Mouse (Mus musculus) ES-Bruce4 (cell line): ENCODE measurements around the gene Prr13. TPM values are rescaled to one million over a fixed set of nuclear protein-coding genes. Genes with fewer than 3 reads are reported as not detected.

Experiments used
- H3K27ac ChIP-seq: 2 replicates; pipeline ENCODE4 v1.5.1; 2012; ENCODE audit warnings: low read length, inconsistent platforms; ENCODE audit not compliant: insufficient read depth
- H3K27me3 ChIP-seq: 2 replicates; pipeline ENCODE4 v1.6.1; 2012; ENCODE audit warnings: mild to moderate bottlenecking, low read length, inconsistent platforms; ENCODE audit not compliant: control insufficient read depth, poor library complexity, insufficient read depth, severe bottlenecking
- H3K36me3 ChIP-seq: 2 replicates; pipeline ENCODE4 v1.6.1; 2012; ENCODE audit warnings: inconsistent platforms, mild to moderate bottlenecking, low read length, moderate library complexity; ENCODE audit not compliant: control insufficient read depth, poor library complexity, insufficient read depth, severe bottlenecking
- H3K4me1 ChIP-seq: one replicate; pipeline ENCODE4 v1.8.1; 2011; ENCODE audit warnings: low read length; ENCODE audit not compliant: control insufficient read depth, insufficient read depth
- H3K4me3 ChIP-seq: 2 replicates; pipeline ENCODE4 v1.5.1; 2011; ENCODE audit warnings: low read depth, mild to moderate bottlenecking, low read length
- H3K9ac ChIP-seq: 2 replicates; pipeline ENCODE4 v1.6.1; 2012; ENCODE audit warnings: low read depth, mild to moderate bottlenecking, inconsistent platforms; ENCODE audit not compliant: poor library complexity, severe bottlenecking
- H3K9me3 ChIP-seq: replicated peaks from 2 replicates; pipeline ENCODE4 v1.6.1; 2012; ENCODE audit warnings: mild to moderate bottlenecking, low read length, inconsistent platforms; ENCODE audit not compliant: control insufficient read depth, poor library complexity, insufficient read depth, severe bottlenecking
- CTCF ChIP-seq: IDR thresholded peaks from one replicate; pipeline ENCODE4 v1.8.1; 2011; ENCODE audit warnings: low read depth, low read length
- EP300 ChIP-seq: IDR thresholded peaks from 2 replicates; pipeline ENCODE4 v1.6.1; 2011; ENCODE audit warnings: low read depth, low read length; ENCODE audit not compliant: insufficient read depth
- POLR2A ChIP-seq: IDR thresholded peaks from one replicate; pipeline ENCODE4 v1.8.1; 2011; ENCODE audit warnings: low read length; ENCODE audit not compliant: insufficient read depth
- polyA plus RNA-seq: library from polyadenylated mRNA; stranded (reverse); fragments of >200 nt; gene quantifications from 2 replicates; pipeline ENCODE4 v1.2.4, GENCODE M21; 2011; ENCODE audit warnings: low read depth; ENCODE audit not compliant: missing spikeins, insufficient read depth, insufficient read length

Gene Prr13
- polyA plus RNA-seq, 1 experiment, result 49.7 TPM

DNA sequence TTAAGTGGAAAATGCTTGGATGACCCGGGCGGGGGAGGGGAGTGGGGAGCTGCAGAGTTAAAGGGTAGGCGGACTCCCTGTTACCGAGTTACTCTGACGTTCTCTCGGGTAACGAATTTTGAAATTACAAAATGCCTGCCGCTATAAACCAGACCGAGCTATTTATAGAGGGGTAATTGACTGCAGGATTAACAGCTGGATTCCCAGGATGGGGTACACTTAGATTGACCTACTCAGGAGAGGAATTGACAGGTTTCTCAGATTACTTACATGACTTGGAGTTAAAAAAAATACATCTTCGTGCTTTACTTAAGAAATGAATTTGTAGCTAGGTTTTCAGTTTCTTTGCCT is 12.4 kb downstream of the Prr13 start:
- no peak overlapping the region for H3K27ac ChIP-seq
- H3K9me3 ChIP-seq, result peaks cover 7% of the 10 kb centered on the region
- H3K4me1 ChIP-seq, result no peaks in the 10 kb centered on the region
- TF ChIP-seq CTCF (no peak), EP300 (no peak), POLR2A (no peak)
- H3K36me3 ChIP-seq, result peaks cover 42% of the 10 kb centered on the region
- peak overlapping the region; percentile 96 for H3K9ac ChIP-seq
- no peaks in the 10 kb centered on the region for H3K27me3 ChIP-seq
- peak overlapping the region; percentile 90 for H3K4me3 ChIP-seq

GRCm38 (mm10) chr15:102471727-102472126 is 12.9 kb downstream of the Prr13 start:
- H3K9me3 ChIP-seq, result peaks cover 7% of the 10 kb centered on the region
- no peaks in the 10 kb centered on the region for H3K4me1 ChIP-seq
- H3K27ac ChIP-seq, result no peak overlapping the region
- TF ChIP-seq CTCF (no peak), POLR2A (no peak), EP300 (no peak)
- peaks cover 46% of the 10 kb centered on the region for H3K36me3 ChIP-seq
- no peaks in the 10 kb centered on the region for H3K27me3 ChIP-seq
- peak overlapping the region; percentile 90 for H3K4me3 ChIP-seq
- H3K9ac ChIP-seq, result peak overlapping the region; percentile 96

- no peaks in the 10 kb centered on the region for H3K27me3 ChIP-seq
- no peak overlapping the region for H3K4me3 ChIP-seq
- H3K36me3 ChIP-seq, result peaks cover 57% of the 10 kb centered on the region
- H3K9ac ChIP-seq, result peak overlapping the region; percentile 14; the same call in 1 of the 2 replicates
- H3K9me3 ChIP-seq, result peaks cover 7% of the 10 kb centered on the region
- H3K27ac ChIP-seq, result no peak overlapping the region
- TF ChIP-seq POLR2A, result no peak
- TF ChIP-seq CTCF, result no peak
- H3K4me1 ChIP-seq, result no peaks in the 10 kb centered on the region
Measured at GRCm38 (mm10) chr15:102473246-102473645, 14.4 kb downstream of the Prr13 start.

- H3K9ac ChIP-seq, result no peak overlapping the region
- no peak overlapping the region for H3K27ac ChIP-seq
- H3K9me3 ChIP-seq, result no peaks in the 10 kb centered on the region
- H3K4me3 ChIP-seq, result no peak overlapping the region
- H3K36me3 ChIP-seq, result peaks cover 61% of the 10 kb centered on the region
- no peaks in the 10 kb centered on the region for H3K27me3 ChIP-seq
- no peaks in the 10 kb centered on the region for H3K4me1 ChIP-seq
- TF ChIP-seq EP300 (no peak), POLR2A (no peak), CTCF (no peak)
Measured at GRCm38 (mm10) chr15:102474520-102474919, 15.7 kb downstream of the Prr13 start.

GRCm38 (mm10) chr15:102483136-102483535 is 24.3 kb downstream of the Prr13 start:
- Histone ChIP-seq H3K36me3 (peaks cover 86% of the 10 kb centered on the region), H3K27ac (no peak overlapping the region), H3K27me3 (no peaks in the 10 kb centered on the region), H3K9me3 (no peaks in the 10 kb centered on the region), H3K4me3 (no peak overlapping the region), H3K4me1 (no peaks in the 10 kb centered on the region), H3K9ac (no peak overlapping the region)
- no peak for TF ChIP-seq CTCF
- no peak for TF ChIP-seq EP300
- TF ChIP-seq POLR2A, result no peak

- TF ChIP-seq CTCF (no peak), EP300 (no peak), POLR2A (no peak)
- Histone ChIP-seq H3K4me1 (no peaks in the 10 kb centered on the region), H3K27me3 (no peaks in the 10 kb centered on the region), H3K9me3 (no peaks in the 10 kb centered on the region), H3K9ac (no peak overlapping the region), H3K27ac (no peak overlapping the region), H3K4me3 (no peak overlapping the region), H3K36me3 (peaks cover 90% of the 10 kb centered on the region)
Measured at GRCm38 (mm10) chr15:102485853-102486252, 27.0 kb downstream of the Prr13 start.
